Mouse (Mus musculus) heart, postnatal 0 days (tissue): ENCODE results near the gene Mtus2. TPM values are rescaled to one million over a fixed set of nuclear protein-coding genes. Genes with fewer than 3 reads are reported as not detected.

ENCODE experiments used
- ATAC-seq: fragments of 200-750 bp; cut with Nextera tagmentation; 2 replicates; pipeline ENCODE4 v1.8.0; 2017; ENCODE audit warnings: low read depth, moderate number of reproducible peaks, moderate library complexity; ENCODE audit not compliant: insufficient read depth
- DNase-seq: peaks from one replicate; pipeline ENCODE4 v3.0.0-alpha.2; 2016; ENCODE audit warnings: low spot score
- H3K27ac ChIP-seq: fragments of 300-500 bp; sonication (generic); 2 replicates; pipeline ENCODE4 v1.5.1; 2014; ENCODE audit warnings: low read depth, mild to moderate bottlenecking
- H3K27me3 ChIP-seq: fragments of 300-500 bp; sonication (generic); 2 replicates; pipeline ENCODE4 v1.6.1; 2014; ENCODE audit warnings: low read length, mixed read lengths; ENCODE audit not compliant: control insufficient read depth, insufficient read depth
- H3K36me3 ChIP-seq: fragments of 300-500 bp; sonication (generic); replicated peaks from 2 replicates; pipeline ENCODE4 v1.6.1; 2014; ENCODE audit warnings: low read length, mixed read lengths; ENCODE audit not compliant: control insufficient read depth, insufficient read depth
- H3K4me1 ChIP-seq: fragments of 300-500 bp; sonication (generic); 2 replicates; pipeline ENCODE4 v1.6.1; 2014; ENCODE audit warnings: antibody characterized with exemption; ENCODE audit not compliant: control insufficient read depth, insufficient read depth
- H3K4me2 ChIP-seq: fragments of 300-500 bp; sonication (generic); 2 replicates; pipeline ENCODE4 v1.6.1; 2014; ENCODE audit warnings: low read depth, mild to moderate bottlenecking, low read length, moderate library complexity
- H3K4me3 ChIP-seq: fragments of 300-500 bp; sonication (generic); 2 replicates; pipeline ENCODE4 v1.5.1; 2014; ENCODE audit warnings: low read depth, low read length
- H3K9ac ChIP-seq: fragments of 300-500 bp; sonication (generic); replicated peaks from 2 replicates; pipeline ENCODE4 v1.6.1; 2014; ENCODE audit warnings: low read depth, low read length, mixed read lengths
- H3K9me3 ChIP-seq: fragments of 300-500 bp; sonication (generic); replicated peaks from 2 replicates; pipeline ENCODE4 v1.6.1; 2016; ENCODE audit warnings: low read length; ENCODE audit not compliant: control insufficient read depth
- CTCF ChIP-seq: IDR thresholded peaks from 2 replicates; pipeline ENCODE4 v1.5.1; 2016; ENCODE audit warnings: antibody characterized with exemption, control low read depth, low read depth
- EP300 ChIP-seq: IDR thresholded peaks from 2 replicates; pipeline ENCODE4 v1.6.1; 2016; ENCODE audit warnings: antibody characterized with exemption, low read depth
- WGBS: fragments of 180-500 bp; shearing (Covaris S2); extraction: QIAGEN DNeasy Blood & Tissue Kit; methylation state at CpG from one replicate; pipeline ENCODE4 v1.1.7; 2014; 5-methylcytosine and 5-hydroxymethylcytosine counted together
- polyA plus RNA-seq: library from polyadenylated mRNA; unstranded; fragments of >200 nt; fragmentation: Nextera tagmentation; extraction: Ambion mirVana; gene quantifications from 2 replicates; pipeline ENCODE4 v1.2.1, GENCODE M21; 2015
- total RNA-seq: library from RNA; depleted of rRNA; stranded (reverse); fragments of >200 nt; gene quantifications from 2 replicates; pipeline ENCODE4 v1.2.3, GENCODE M21; 2014; ENCODE audit warnings: low replicate concordance

Gene Mtus2
- total and polyA plus RNA-seq, 2 experiments from 2014 or later, result 59.9 to 165 TPM

DNA sequence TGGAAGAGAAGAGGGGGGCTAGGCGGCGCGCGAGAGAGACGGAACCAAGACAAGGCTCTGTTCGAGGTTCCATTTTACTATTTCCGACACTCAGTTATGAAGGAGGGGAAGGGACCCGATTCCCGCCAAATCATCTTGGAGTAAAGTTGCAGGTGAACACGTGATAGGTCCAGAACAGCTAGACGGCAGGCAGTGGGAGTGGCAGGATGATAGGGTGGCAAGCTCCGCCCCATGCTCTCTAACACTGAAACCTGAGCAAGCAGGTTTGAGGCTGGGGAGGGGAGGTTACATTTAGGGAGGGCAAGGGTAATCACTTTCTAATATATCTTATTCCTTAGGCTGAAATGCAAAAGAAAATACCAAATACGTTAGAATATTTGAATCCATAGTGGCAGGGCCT lies 18.9 kb downstream of the Mtus2 start:
- H3K4me1 ChIP-seq, result no peaks in the 10 kb centered on the region
- no peak overlapping the region for H3K4me2 ChIP-seq
- H3K36me3 ChIP-seq, result no peaks in the 10 kb centered on the region
- no peak for TF ChIP-seq CTCF
- TF ChIP-seq EP300, result no peak
- no peak overlapping the region for H3K27ac ChIP-seq
- WGBS, result 53% methylated on average over 13 of the region's 13 CpGs
- no peaks in the 10 kb centered on the region for H3K9me3 ChIP-seq
- ATAC-seq (no peak), DNase-seq (no peak)
- H3K4me3 ChIP-seq, result no peak overlapping the region
- H3K27me3 ChIP-seq, result no peaks in the 10 kb centered on the region
- no peak overlapping the region for H3K9ac ChIP-seq

DNA sequence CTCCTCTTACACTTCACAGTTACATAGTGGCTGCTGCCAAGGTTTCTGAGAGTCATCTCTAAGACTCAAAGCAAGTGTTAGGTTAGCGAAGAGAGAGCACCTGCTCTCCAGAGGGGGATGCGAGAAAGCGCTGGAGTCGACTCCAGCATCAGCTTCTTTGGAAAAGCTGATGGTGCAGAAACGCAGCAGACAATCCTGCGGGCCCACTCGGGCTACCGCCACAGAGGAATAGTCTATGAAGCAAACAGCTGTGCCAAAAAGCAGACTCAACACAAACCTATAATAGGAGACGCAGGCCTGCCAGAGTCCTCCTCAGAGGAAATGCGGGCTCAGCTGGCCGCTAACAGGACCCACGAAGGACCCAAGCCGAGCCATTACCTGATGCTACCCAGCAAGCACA lies 23.5 kb downstream of the Mtus2 start:
- no peak overlapping the region for H3K9ac ChIP-seq
- H3K4me1 ChIP-seq, result no peaks in the 10 kb centered on the region; the same call in 1 of the 2 replicates
- no peak for ATAC-seq
- H3K36me3 ChIP-seq, result no peaks in the 10 kb centered on the region
- 86% methylated on average over 13 of the region's 13 CpGs for WGBS
- H3K27ac ChIP-seq, result no peak overlapping the region
- no peak overlapping the region for H3K4me2 ChIP-seq
- no peak overlapping the region for H3K4me3 ChIP-seq
- no peaks in the 10 kb centered on the region for H3K9me3 ChIP-seq
- no peak for TF ChIP-seq CTCF
- no peak for TF ChIP-seq EP300
- H3K27me3 ChIP-seq, result no peaks in the 10 kb centered on the region
- DNase-seq, result no peak

GRCm38 (mm10) chr5:147990289-147990688 lies 33.2 kb downstream of the Mtus2 start:
- H3K27ac ChIP-seq, result no peak overlapping the region
- H3K4me1 ChIP-seq, result no peaks in the 10 kb centered on the region
- no peaks in the 10 kb centered on the region for H3K36me3 ChIP-seq
- 66% methylated on average over 4 of the region's 4 CpGs for WGBS
- no peak overlapping the region for H3K9ac ChIP-seq
- no peak for TF ChIP-seq CTCF
- no peak for TF ChIP-seq EP300
- no peak overlapping the region for H3K4me2 ChIP-seq
- H3K4me3 ChIP-seq, result no peak overlapping the region
- DNase-seq (no peak), ATAC-seq (no peak)
- no peaks in the 10 kb centered on the region for H3K27me3 ChIP-seq
- 0 out of 2 replicates have a peak, but pooled peaks cover 3% of the 10 kb centered on the region for H3K9me3 ChIP-seq

DNA sequence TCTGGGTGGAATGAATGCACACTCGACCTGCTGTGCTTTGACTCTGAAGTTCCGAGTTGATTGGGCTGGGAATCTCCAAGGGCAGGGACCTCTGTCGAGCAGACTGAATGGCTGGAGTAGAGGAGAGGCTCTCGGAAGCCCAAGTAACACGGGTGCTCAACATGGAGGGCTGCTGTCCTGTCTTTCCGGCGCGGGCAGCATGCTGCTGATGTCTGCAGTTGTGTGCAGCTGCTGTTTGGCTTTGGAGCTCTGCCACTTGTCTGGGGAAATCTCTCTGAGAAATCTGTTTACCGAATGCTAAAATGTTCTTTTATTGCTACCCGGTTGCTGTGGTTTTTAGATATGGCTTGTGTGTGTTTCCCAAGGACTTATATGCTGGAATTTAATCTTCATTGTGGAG lies 33.7 kb downstream of the Mtus2 start:
- no peak overlapping the region for H3K27ac ChIP-seq
- ATAC-seq (no peak), DNase-seq (no peak)
- TF ChIP-seq EP300, result no peak
- no peak for TF ChIP-seq CTCF
- no peak overlapping the region for H3K4me2 ChIP-seq
- H3K4me3 ChIP-seq, result no peak overlapping the region
- WGBS, result 81% methylated on average over 10 of the region's 10 CpGs
- no peaks in the 10 kb centered on the region for H3K4me1 ChIP-seq
- H3K9ac ChIP-seq, result no peak overlapping the region
- no peaks in the 10 kb centered on the region for H3K27me3 ChIP-seq
- H3K36me3 ChIP-seq, result no peaks in the 10 kb centered on the region
- H3K9me3 ChIP-seq, result 0 out of 2 replicates have a peak, but pooled peaks cover 3% of the 10 kb centered on the region

- ATAC-seq (peak; percentile 91), DNase-seq (peak; percentile 89)
- TF ChIP-seq CTCF, result peak; percentile 59
- TF ChIP-seq EP300, result no peak
- peak overlapping the region; percentile 53 for H3K4me2 ChIP-seq
- peak overlapping the region; percentile 58; the same call in 1 of the 2 replicates for H3K27ac ChIP-seq
- peak overlapping the region; percentile 31 for H3K4me3 ChIP-seq
- H3K4me1 ChIP-seq, result no peaks in the 10 kb centered on the region
- no peak overlapping the region for H3K9ac ChIP-seq
- no peaks in the 10 kb centered on the region for H3K9me3 ChIP-seq
- 9% methylated on average over 20 of the region's 20 CpGs for WGBS
- H3K36me3 ChIP-seq, result no peaks in the 10 kb centered on the region
- no peaks in the 10 kb centered on the region for H3K27me3 ChIP-seq
These were observed 35.7 kb downstream of the Mtus2 start for GRCm38 (mm10) chr5:147992581-147993378.
